Mouse (Mus musculus) ES-E14 (cell line): Measurements from ENCODE around the gene Zdhhc13. TPM values are rescaled to one million over a fixed set of nuclear protein-coding genes. Genes with fewer than 3 reads are reported as not detected.
A peak's percentile ranks its signal among the peaks of the same experiment; 100 is the strongest.

Experiments used
- DNase-seq: peaks from one replicate; pipeline ENCODE4 v3.0.0-alpha.2; 2013; ENCODE audit warnings: low read depth, low spot score
- H3K27ac ChIP-seq: 2 replicates; pipeline ENCODE4 v1.5.1; 2012; ENCODE audit warnings: low read depth, mild to moderate bottlenecking, low read length, moderate library complexity, mixed read lengths; ENCODE audit not compliant: poor library complexity, insufficient read depth, severe bottlenecking
- H3K36me3 ChIP-seq: 2 replicates; pipeline ENCODE4 v1.6.1; 2012; ENCODE audit warnings: mild to moderate bottlenecking, low read length, moderate library complexity, mixed read lengths; ENCODE audit not compliant: control insufficient read depth, poor library complexity, insufficient read depth, severe bottlenecking
- H3K4me1 ChIP-seq, 2 experiments: fragments of 150-350 bp in 1 of 2; sonication (generic) in 1 of 2; 2 replicates each; pipeline ENCODE4 v1.6.1; 2012; ENCODE audit warnings: low read length in 2 of 2, mild to moderate bottlenecking in 1 of 2, mixed read lengths in 1 of 2; ENCODE audit not compliant: control insufficient read depth in 2 of 2, insufficient read depth in 2 of 2, poor library complexity in 1 of 2
- H3K4me3 ChIP-seq, 2 experiments: fragments of 150-350 bp in 1 of 2; sonication (generic) in 1 of 2; 2 replicates each; pipeline ENCODE4 v1.5.1; 2012; ENCODE audit warnings: low read length in 2 of 2, low read depth in 1 of 2, mild to moderate bottlenecking in 1 of 2, mixed read lengths in 1 of 2; ENCODE audit not compliant: insufficient read depth in 1 of 2, poor library complexity in 1 of 2, severe bottlenecking in 1 of 2
- H3K9ac ChIP-seq: 2 replicates; pipeline ENCODE4 v1.6.1; 2012; ENCODE audit warnings: low read depth, mild to moderate bottlenecking, low read length, mixed read lengths; ENCODE audit not compliant: poor library complexity, insufficient read depth, severe bottlenecking
- H3K9me3 ChIP-seq: fragments of 150-350 bp; sonication (generic); 2 replicates; pipeline ENCODE4 v1.6.1; 2012; ENCODE audit warnings: low read depth, mild to moderate bottlenecking, low read length; ENCODE audit not compliant: control insufficient read depth, insufficient read depth
- CHD2 ChIP-seq: IDR thresholded peaks from 2 replicates; pipeline ENCODE4 v1.6.1; 2014; ENCODE audit warnings: mild to moderate bottlenecking, low read depth, low read length, inconsistent platforms
- HCFC1 ChIP-seq: IDR thresholded peaks from 2 replicates; pipeline ENCODE4 v1.6.1; 2012; ENCODE audit warnings: low read length, inconsistent platforms, borderline replicate concordance; ENCODE audit not compliant: insufficient read depth
- MAFK ChIP-seq: IDR thresholded peaks from 2 replicates; pipeline ENCODE4 v1.6.1; 2014; ENCODE audit warnings: mild to moderate bottlenecking, low read depth, low read length, inconsistent platforms; ENCODE audit not compliant: insufficient read depth
- ZC3H11A ChIP-seq: IDR thresholded peaks from 2 replicates; pipeline ENCODE4 v1.6.1; 2012; ENCODE audit warnings: low read depth, mild to moderate bottlenecking, inconsistent platforms, low read length, borderline replicate concordance
- ZNF384 ChIP-seq: IDR thresholded peaks from 2 replicates; pipeline ENCODE4 v1.6.1; 2012; ENCODE audit warnings: low read depth, low read length, inconsistent platforms
- in situ Hi-C, 2 experiments: fragments of 600-800 bp; cut with MboI; formaldehyde crosslinking; loops; one replicate each; pipeline ENCODE4 v1.15.1; 2025; ENCODE audit warnings: low sequenced_read_pairs in 2 of 2, inconsistent platforms in 1 of 2; ENCODE audit not compliant: unreplicated experiment in 2 of 2
- total RNA-seq: library from RNA; depleted of rRNA; stranded (reverse); fragments of 300-350 nt; gene quantifications from 2 replicates; pipeline ENCODE4 v1.2.3, GENCODE M21; 2012

Zdhhc13 gene
- total RNA-seq, 1 experiment = 58.0 TPM

DNA sequence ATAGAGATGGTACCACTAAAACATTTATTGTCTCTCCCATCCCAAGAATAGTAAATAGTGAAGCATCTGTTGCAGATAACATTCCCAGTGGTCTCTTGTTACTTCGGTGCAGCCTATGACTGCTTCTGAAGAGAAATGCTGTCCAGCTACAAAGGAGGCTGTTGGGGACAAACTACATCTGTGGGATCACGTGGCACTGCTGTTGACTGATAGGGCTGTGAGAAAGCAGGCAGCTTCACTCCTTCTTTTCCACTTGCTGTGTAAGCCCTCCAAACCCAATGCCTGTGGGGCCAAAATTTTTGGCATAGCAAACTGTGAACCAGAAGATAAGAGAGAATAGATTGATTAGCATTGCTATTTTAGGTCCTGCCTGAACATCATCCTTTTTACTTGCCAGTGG, 41.6 kb downstream of the Zdhhc13 start:
- in situ Hi-C loops = no loop called here
- H3K9ac ChIP-seq = no peak overlapping the region
- TF ChIP-seq ZNF384 (no peak), MAFK (no peak), ZC3H11A (no peak), CHD2 (no peak), HCFC1 (no peak)
- H3K9me3 ChIP-seq = no peaks in the 10 kb centered on the region
- no peak for DNase-seq
- H3K36me3 ChIP-seq = peaks cover 5% of the 10 kb centered on the region
- no peak overlapping the region for H3K27ac ChIP-seq
- no peak overlapping the region for H3K4me3 ChIP-seq
- peaks cover 2 to 4% of the 10 kb centered on the region in 2 experiments; a peak in 2 of 4 replicates for H3K4me1 ChIP-seq

DNA sequence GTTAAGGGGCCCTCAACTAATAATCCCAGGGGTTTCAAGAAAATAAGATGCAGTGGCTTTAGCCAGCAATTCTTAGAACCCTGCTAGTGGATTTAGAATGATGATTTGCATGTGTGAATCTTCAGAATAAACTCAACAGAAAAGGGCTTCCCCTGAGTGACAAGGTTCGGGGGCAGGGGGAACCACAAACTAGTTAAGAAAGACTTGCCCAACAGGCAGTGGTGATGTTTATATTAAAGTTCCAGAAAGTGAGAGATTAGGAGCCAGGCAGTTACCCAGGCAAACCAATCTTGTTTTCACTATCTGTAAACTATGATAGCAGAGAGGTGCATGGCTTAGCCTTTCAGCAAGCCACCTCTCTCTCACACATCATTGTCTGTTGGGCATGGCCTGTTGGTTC, 43.9 kb downstream of the Zdhhc13 start:
- Histone ChIP-seq H3K9ac (no peak overlapping the region), H3K4me1 (peaks cover 2 to 4% of the 10 kb centered on the region in 2 experiments; a peak in 2 of 4 replicates), H3K36me3 (no peaks in the 10 kb centered on the region), H3K4me3 (no peak overlapping the region), H3K27ac (no peak overlapping the region), H3K9me3 (no peaks in the 10 kb centered on the region)
- TF ChIP-seq ZNF384 = no peak
- no peak for TF ChIP-seq ZC3H11A
- no peak for TF ChIP-seq CHD2
- TF ChIP-seq MAFK = no peak
- in situ Hi-C loops = no loop called here
- no peak for DNase-seq

DNA sequence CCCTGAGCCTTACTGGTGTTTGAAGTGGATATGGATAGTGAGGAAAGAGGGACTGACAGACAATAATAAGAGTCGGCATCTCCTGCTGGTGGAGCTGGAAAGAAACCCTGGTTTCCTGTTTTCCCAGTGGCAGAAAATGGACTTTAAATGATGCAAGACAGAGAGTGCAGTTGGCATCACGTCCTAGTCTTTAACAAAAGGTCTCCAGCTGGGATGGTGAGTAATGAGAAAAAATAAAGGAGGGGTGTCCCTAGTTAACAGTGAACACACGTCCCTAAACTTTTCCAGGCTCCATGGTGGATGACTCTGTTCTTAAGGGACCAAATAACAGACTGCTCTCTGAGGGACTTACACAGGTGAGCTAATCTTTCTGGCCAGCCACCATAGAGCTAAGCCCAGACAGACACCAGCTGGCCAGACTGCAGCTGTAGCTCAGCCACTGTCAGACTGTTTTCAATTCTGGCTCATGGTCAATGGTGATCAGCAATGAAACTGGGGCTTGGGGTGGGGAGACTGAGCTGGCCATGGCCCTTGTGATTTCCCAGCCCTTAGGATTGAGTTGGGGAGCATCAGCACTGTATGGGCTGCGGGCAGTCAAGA, 45.7 kb downstream of the Zdhhc13 start:
- Histone ChIP-seq H3K27ac (0 out of 2 replicates have a peak overlapping the region, but pooled peaks have one; percentile 25), H3K9ac (no peak overlapping the region), H3K4me3 (no peak overlapping the region), H3K36me3 (no peaks in the 10 kb centered on the region), H3K4me1 (peaks cover 2 to 4% of the 10 kb centered on the region in 2 experiments; a peak in 2 of 4 replicates), H3K9me3 (no peaks in the 10 kb centered on the region)
- TF ChIP-seq HCFC1 = no peak
- TF ChIP-seq MAFK = no peak
- TF ChIP-seq ZC3H11A = no peak
- TF ChIP-seq CHD2 = no peak
- TF ChIP-seq ZNF384 = no peak
- in situ Hi-C loops = no loop called here
- DNase-seq = no peak

DNA sequence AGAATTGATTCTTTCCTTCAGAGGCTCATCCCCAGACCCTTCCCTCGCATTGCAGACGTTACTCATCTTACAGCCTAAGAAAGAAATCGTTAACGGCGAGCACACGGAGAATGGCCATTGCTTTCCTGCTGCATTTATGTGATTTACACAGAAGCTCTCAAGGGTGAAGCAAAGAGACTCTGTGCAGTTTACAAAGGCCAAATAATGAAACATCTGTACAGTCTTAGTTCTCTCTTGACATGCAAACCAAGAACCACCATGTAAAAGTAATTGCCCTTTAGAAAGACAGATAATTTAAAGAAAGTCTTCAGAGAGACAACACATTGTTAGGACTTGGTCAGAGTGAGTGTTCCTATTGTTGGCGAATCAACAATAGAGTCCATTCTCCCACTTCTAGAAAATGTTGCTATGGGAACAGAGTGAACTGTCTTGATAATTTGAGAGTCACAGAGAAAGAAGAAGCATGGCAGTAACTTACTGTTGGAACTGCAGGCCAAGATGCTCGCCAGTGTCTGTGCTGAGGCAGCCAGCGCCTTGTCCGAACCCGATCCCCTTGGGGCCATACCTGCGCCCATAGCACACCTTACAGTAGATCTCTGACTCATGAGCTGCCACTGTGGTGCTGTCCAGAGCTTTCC, 46.3 kb downstream of the Zdhhc13 start:
- H3K9me3 ChIP-seq = no peaks in the 10 kb centered on the region
- H3K9ac ChIP-seq = no peak overlapping the region
- in situ Hi-C loops = no loop called here
- 0 out of 2 replicates have a peak overlapping the region, but pooled peaks have one; percentile 25 for H3K27ac ChIP-seq
- no peak for TF ChIP-seq CHD2
- TF ChIP-seq ZC3H11A = no peak
- no peak for TF ChIP-seq HCFC1
- TF ChIP-seq MAFK = no peak
- TF ChIP-seq ZNF384 = no peak
- H3K36me3 ChIP-seq = no peaks in the 10 kb centered on the region
- no peak overlapping the region for H3K4me3 ChIP-seq
- H3K4me1 ChIP-seq = peaks cover 2 to 4% of the 10 kb centered on the region in 2 experiments; a peak in 2 of 4 replicates
- peak; percentile 13 for DNase-seq
